9 mouse cellular contexts compared by ENCODE assay signal in genomic region chr10:59451839-59452238, GRCm38 (mm10). TPM values are rescaled to one million over a fixed set of nuclear protein-coding genes. Genes with fewer than 3 reads are reported as not detected.
DNase-seq lines count a peak whose midpoint lies in the region; ATAC-seq lines count a peak whose summit lies in the region.
"Had no signal": no experiment of that assay in that cellular context is flagged by ENCODE, and none has a peak within 500 bp of the region (broad histone marks: within the 10 kb centered on the region; RNA-seq: fewer than 3 reads in every experiment).

No protein-coding gene starts in this region.

- H3K9me3 ChIP-seq in neural tube, embryonic 13.5 days: no peaks in the 10 kb centered on the region
- H3K9me3 ChIP-seq: limb, embryonic 15.5 days had no signal

- H3K27me3 ChIP-seq in neural tube, embryonic 13.5 days: no peaks in the 10 kb centered on the region
- H3K27me3 ChIP-seq: limb, embryonic 15.5 days had no signal

- WGBS in neural tube, embryonic 13.5 days: 36% methylated on average over 5 of the region's 5 CpGs

- H3K36me3 ChIP-seq in neural tube, embryonic 13.5 days: peaks cover 10% of the 10 kb centered on the region

- no peaks in the 10 kb centered on the region; the same call in 1 of the 2 replicates for H3K4me1 ChIP-seq in neural tube, embryonic 13.5 days (replicated peaks)
- H3K4me1 ChIP-seq: limb, embryonic 15.5 days had no signal

- no peak overlapping the region for H3K27ac ChIP-seq in neural tube, embryonic 13.5 days (replicated peaks)
- H3K27ac ChIP-seq: limb, embryonic 15.5 days had no signal

- peak; percentile 51 for ATAC-seq in frontal cortex, adult (ENCODE audit: low TSS enrichment)
- peak; percentile 74; the same call in 1 of the 2 replicates for ATAC-seq in neural tube, embryonic 13.5 days (ENCODE audit: low read depth)

- H3K4me3 ChIP-seq in neural tube, embryonic 13.5 days: no peak overlapping the region
- H3K4me3 ChIP-seq: limb, embryonic 15.5 days had no signal

- no peak for DNase-seq in frontal cortex, postnatal 25 days (ENCODE audit: low spot score in 2 of 2)
- peak; percentile 14 for DNase-seq in CD4-positive helper T cell, adult 2 months (ENCODE audit: low read depth, low spot score)
- DNase-seq in embryo, embryonic 10.5 days (ENCODE audit: low spot score): peak; percentile 78
- peak; percentile 25 for DNase-seq in kidney, postnatal 10 days
- no peak for DNase-seq in T-cell, adult 2 months (ENCODE audit: low spot score)
- DNase-seq in right cerebral cortex, adult 2 months (ENCODE audit: low spot score in 2 of 2): no peak

- no peak overlapping the region for H3K9ac ChIP-seq in neural tube, embryonic 13.5 days
- H3K9ac ChIP-seq: limb, embryonic 15.5 days had no signal

- H3K4me2 ChIP-seq in neural tube, embryonic 13.5 days: no peak overlapping the region
- H3K4me2 ChIP-seq: limb, embryonic 15.5 days had no signal

RNA-seq across cellular contexts. Expression of gene Oit3, which starts 10.3 kb away (rescaled TPM):
- 0.20 and 0.21 TPM in 2 replicates for polyA plus RNA-seq in neural tube, embryonic 13.5 days (2015; fragmentation: Nextera tagmentation; extraction: Ambion mirVana)

RNA-seq across cellular contexts. Expression of gene Pla2g12b, which starts 48.4 kb away (rescaled TPM):
- not detected in 2 replicates for polyA plus RNA-seq in neural tube, embryonic 13.5 days (2015; fragmentation: Nextera tagmentation; extraction: Ambion mirVana)

RNA-seq across cellular contexts. Expression of gene Gm10273, which starts 56.4 kb away (rescaled TPM):
- not detected in 2 replicates for polyA plus RNA-seq in neural tube, embryonic 13.5 days (2015; fragmentation: Nextera tagmentation; extraction: Ambion mirVana)

Comparison
In these comparisons a context has a peak if more than half of its experiments do, and no peak if none do; other contexts are left out.
1. DNase-seq: peak in CD4-positive helper T cell, adult 2 months (single experiment), embryo, embryonic 10.5 days (single experiment) and kidney, postnatal 10 days (single experiment); none in frontal cortex, postnatal 25 days (0 of 2), T-cell, adult 2 months (single experiment) and right cerebral cortex, adult 2 months (0 of 2).